Mouse (Mus musculus): ENCODE results near the gene H60b. TPM values are rescaled to one million over a fixed set of nuclear protein-coding genes. Genes with fewer than 3 reads are reported as not detected.

The H60b gene
- total and polyA plus RNA-seq, 3 experiments, result not detected

- no peak for TF ChIP-seq EP300 (IDR thresholded peaks at IDR 0.05; ENCODE audit: low read length)
- TF ChIP-seq GABPA (IDR thresholded peaks at IDR 0.05; ENCODE audit: insufficient replicate concordance, low read depth, low read length), result no peak
- TF ChIP-seq KAT2A (IDR thresholded peaks at IDR 0.05; ENCODE audit: insufficient replicate concordance, low read length), result no peak
- no peak for TF ChIP-seq MAX (IDR thresholded peaks at IDR 0.05; ENCODE audit: low read length)
- TF ChIP-seq SIN3A (IDR thresholded peaks at IDR 0.05; ENCODE audit: low read length), result no peak
- no peak for TF ChIP-seq RCOR1 (conservative IDR thresholded peaks at IDR 0.05; ENCODE audit: low read depth, low read length)
- Histone ChIP-seq H3K9ac (ENCODE audit: insufficient read depth, low read depth) (no peak overlapping the region), H3K4me2 (ENCODE audit: insufficient read depth, low read depth, poor library complexity, severe bottlenecking) (no peak overlapping the region), H3K4me1 (ENCODE audit: control insufficient read depth in 1 of 2, insufficient read depth in 2 of 2) (peaks cover 20 to 66% of the 10 kb centered on the region in 2 experiments), H3K27ac (ENCODE audit: insufficient read depth, low read depth) (no peak overlapping the region), H3K79me2 (replicated peaks; ENCODE audit: control insufficient read depth, extremely low read depth, insufficient read depth, poor library complexity, severe bottlenecking) (peaks cover 9% of the 10 kb centered on the region), H3K27me3 (replicated peaks) (no peaks in the 10 kb centered on the region), H3K4me3 (replicated peaks in 1 of 3; ENCODE audit: low read depth in 2 of 3, low read length in 2 of 3, poor library complexity in 1 of 3) (no peak overlapping the region), H3K36me3 (replicated peaks in 1 of 2; ENCODE audit: control insufficient read depth in 1 of 2, insufficient read depth in 1 of 2, low read length in 1 of 2) (peaks cover 6 to 27% of the 10 kb centered on the region in 2 experiments), H3K9me3 (replicated peaks; ENCODE audit: low read length) (no peaks in the 10 kb centered on the region)
- dilution Hi-C loops (cut with MboI; ENCODE audit: extremely low pct_ligation_motif_present, extremely low pct_unique_long_range_greater_than_20kb, low sequenced_read_pairs), result no loop called here
- DNase-seq (ENCODE audit: extremely low read depth), result no peak
- in situ Hi-C loops (cut with MboI; ENCODE audit: low pct_ligation_motif_present, low pct_unique_long_range_greater_than_20kb, low sequenced_read_pairs), result no loop called here
Measured at GRCm38 (mm10) chr10:22303736-22304135, 145.3 kb downstream of the H60b start.

- H3K27me3 ChIP-seq (replicated peaks), result no peaks in the 10 kb centered on the region
- H3K36me3 ChIP-seq (replicated peaks in 1 of 2; ENCODE audit: control insufficient read depth in 1 of 2, insufficient read depth in 1 of 2, low read length in 1 of 2), result peaks cover 14 to 33% of the 10 kb centered on the region in 2 experiments
- no peak for TF ChIP-seq JUND (conservative IDR thresholded peaks at IDR 0.05; ENCODE audit: low read depth, low read length)
- DNase-seq (ENCODE audit: extremely low read depth), result no peak
- H3K9me3 ChIP-seq (replicated peaks; ENCODE audit: low read length), result no peaks in the 10 kb centered on the region
- H3K79me2 ChIP-seq (replicated peaks; ENCODE audit: control insufficient read depth, extremely low read depth, insufficient read depth, poor library complexity, severe bottlenecking), result peaks cover 9% of the 10 kb centered on the region
- peak overlapping the region in 2 of 3 experiments; percentile 62 to 91 for H3K4me3 ChIP-seq (replicated peaks in 1 of 3; ENCODE audit: low read depth in 2 of 3, low read length in 2 of 3, poor library complexity in 1 of 3)
- in situ Hi-C loops (cut with MboI; ENCODE audit: low pct_ligation_motif_present, low pct_unique_long_range_greater_than_20kb, low sequenced_read_pairs), result no loop called here
- H3K4me2 ChIP-seq (ENCODE audit: insufficient read depth, low read depth, poor library complexity, severe bottlenecking), result peak overlapping the region; percentile 54
- H3K4me1 ChIP-seq (ENCODE audit: control insufficient read depth in 1 of 2, insufficient read depth in 2 of 2), result peaks cover 18 to 63% of the 10 kb centered on the region in 2 experiments
- peak overlapping the region; percentile 78 for H3K9ac ChIP-seq (ENCODE audit: insufficient read depth, low read depth)
- dilution Hi-C loops (cut with MboI; ENCODE audit: extremely low pct_ligation_motif_present, extremely low pct_unique_long_range_greater_than_20kb, low sequenced_read_pairs), result no loop called here
- no peak overlapping the region for H3K27ac ChIP-seq (ENCODE audit: insufficient read depth, low read depth)
Measured at GRCm38 (mm10) chr10:22305801-22306200, 147.4 kb downstream of the H60b start.

GRCm38 (mm10) chr10:22306452-22306851 is 148.1 kb downstream of the H60b start:
- Histone ChIP-seq H3K79me2 (replicated peaks; ENCODE audit: control insufficient read depth, extremely low read depth, insufficient read depth, poor library complexity, severe bottlenecking) (peaks cover 9% of the 10 kb centered on the region), H3K9ac (ENCODE audit: insufficient read depth, low read depth) (peak overlapping the region; percentile 97), H3K4me1 (ENCODE audit: control insufficient read depth in 1 of 2, insufficient read depth in 2 of 2) (peaks cover 15 to 61% of the 10 kb centered on the region in 2 experiments), H3K9me3 (replicated peaks; ENCODE audit: low read length) (no peaks in the 10 kb centered on the region), H3K27me3 (replicated peaks) (no peaks in the 10 kb centered on the region), H3K36me3 (replicated peaks in 1 of 2; ENCODE audit: control insufficient read depth in 1 of 2, insufficient read depth in 1 of 2, low read length in 1 of 2) (peaks cover 14 to 38% of the 10 kb centered on the region in 2 experiments), H3K27ac (ENCODE audit: insufficient read depth, low read depth) (peak overlapping the region; percentile 47; the same call in 1 of the 2 replicates), H3K4me2 (ENCODE audit: insufficient read depth, low read depth, poor library complexity, severe bottlenecking) (peak overlapping the region; percentile 80), H3K4me3 (replicated peaks in 1 of 3; ENCODE audit: low read depth in 2 of 3, low read length in 2 of 3, poor library complexity in 1 of 3) (peak overlapping the region; percentile 62 to 91 (median 69))
- in situ Hi-C loops (cut with MboI; ENCODE audit: low pct_ligation_motif_present, low pct_unique_long_range_greater_than_20kb, low sequenced_read_pairs), result no loop called here
- DNase-seq (ENCODE audit: extremely low read depth), result peak; percentile 97
- dilution Hi-C loops (cut with MboI; ENCODE audit: extremely low pct_ligation_motif_present, extremely low pct_unique_long_range_greater_than_20kb, low sequenced_read_pairs), result no loop called here
- 0 out of 2 replicates have a peak, but pooled peaks have one; percentile 22 for TF ChIP-seq KAT2A (IDR thresholded peaks at IDR 0.05; ENCODE audit: insufficient replicate concordance, low read length)
- peak; percentile 78; the same call in 1 of the 2 replicates for TF ChIP-seq MYC (IDR thresholded peaks at IDR 0.05; ENCODE audit: low read depth, low read length)
- no peak for TF ChIP-seq NRF1 (IDR thresholded peaks at IDR 0.05; ENCODE audit: low read depth, low read length)
- peak; percentile 75 for TF ChIP-seq TCF12 (IDR thresholded peaks at IDR 0.05; ENCODE audit: low read depth, low read length)
- no peak for TF ChIP-seq SMC3 (IDR thresholded peaks at IDR 0.05; ENCODE audit: low read depth, low read length)
- TF ChIP-seq UBTF (IDR thresholded peaks at IDR 0.05; ENCODE audit: low read depth, low read length), result no peak
- no peak for TF ChIP-seq RCOR1 (conservative IDR thresholded peaks at IDR 0.05; ENCODE audit: low read depth, low read length)
- TF ChIP-seq USF1 (IDR thresholded peaks at IDR 0.05; ENCODE audit: low read depth, low read length), result no peak
- TF ChIP-seq NELFE (IDR thresholded peaks at IDR 0.05; ENCODE audit: low read depth, low read length), result peak; percentile 44; the same call in 1 of the 2 replicates
- peak; percentile 34; the same call in 1 of the 2 replicates for TF ChIP-seq GABPA (IDR thresholded peaks at IDR 0.05; ENCODE audit: insufficient replicate concordance, low read depth, low read length)
- peak; percentile 55; the same call in 1 of the 2 replicates for TF ChIP-seq EP300 (IDR thresholded peaks at IDR 0.05; ENCODE audit: low read length)
- TF ChIP-seq JUN (IDR thresholded peaks at IDR 0.05; ENCODE audit: insufficient read depth, low read depth, low read length), result peak; percentile 80
- no peak for TF ChIP-seq CHD2 (IDR thresholded peaks at IDR 0.05; ENCODE audit: low read length)
- no peak for TF ChIP-seq SIN3A (IDR thresholded peaks at IDR 0.05; ENCODE audit: low read length)
- TF ChIP-seq E2F4 (IDR thresholded peaks at IDR 0.05; ENCODE audit: insufficient replicate concordance, low read depth, low read length), result no peak
- peak; percentile 58 for TF ChIP-seq ELF1 (IDR thresholded peaks at IDR 0.05; ENCODE audit: low read depth, low read length)
- TF ChIP-seq MEF2A (IDR thresholded peaks at IDR 0.05; ENCODE audit: borderline replicate concordance, low read depth, low read length), result no peak
- no peak for TF ChIP-seq RAD21 (IDR thresholded peaks at IDR 0.05; ENCODE audit: low read depth, low read length)
- peak; percentile 78 for TF ChIP-seq HCFC1 (IDR thresholded peaks at IDR 0.05; ENCODE audit: low read depth, low read length)
- no peak for TF ChIP-seq POLR2AphosphoS2 (IDR thresholded peaks at IDR 0.05; ENCODE audit: low read depth, low read length)
- peak; percentile 39; the same call in 1 of the 2 replicates for TF ChIP-seq MXI1 (IDR thresholded peaks at IDR 0.05; ENCODE audit: low read depth, low read length)
- TF ChIP-seq ETS1 (conservative IDR thresholded peaks at IDR 0.05; ENCODE audit: low read depth, low read length), result peak; percentile 75
